Mouse (Mus musculus): ENCODE data around the gene Olfr282. TPM values are rescaled to one million over a fixed set of nuclear protein-coding genes. Genes with fewer than 3 reads are reported as not detected.

Olfr282 gene
- polyA plus RNA-seq, 1 experiment = not detected

Other genes starting within 250 kb of the Olfr282 start
- not detected in 2 replicates for gene Olfr288, start 235.7 kb upstream of the Olfr282 start, polyA plus RNA-seq (2012; ENCODE audit: insufficient read depth, insufficient read length, missing spikeins)
- not detected in 2 replicates for gene Gm44579, start 210.2 kb upstream of the Olfr282 start, polyA plus RNA-seq (2012; ENCODE audit: insufficient read depth, insufficient read length, missing spikeins)
- not detected in 2 replicates for gene Olfr287, start 210.2 kb upstream of the Olfr282 start, polyA plus RNA-seq (2012; ENCODE audit: insufficient read depth, insufficient read length, missing spikeins)
- not detected in 2 replicates for gene Olfr286, start 196.8 kb upstream of the Olfr282 start, polyA plus RNA-seq (2012; ENCODE audit: insufficient read depth, insufficient read length, missing spikeins)
- not detected in 2 replicates for gene H1fnt, start 173.9 kb upstream of the Olfr282 start, polyA plus RNA-seq (2012; ENCODE audit: insufficient read depth, insufficient read length, missing spikeins)
- 3.6 and 4.6 TPM in 2 replicates for gene Zfp641, start 135.1 kb upstream of the Olfr282 start, polyA plus RNA-seq (2012; ENCODE audit: insufficient read depth, insufficient read length, missing spikeins)
- not detected in 2 replicates for gene Olfr285, start 113.9 kb upstream of the Olfr282 start, polyA plus RNA-seq (2012; ENCODE audit: insufficient read depth, insufficient read length, missing spikeins)
- gene Olfr284, start 90.2 kb upstream of the Olfr282 start, polyA plus RNA-seq (2012; ENCODE audit: insufficient read depth, insufficient read length, missing spikeins) = not detected in 2 replicates
- gene Olfr283, start 50.3 kb upstream of the Olfr282 start, polyA plus RNA-seq (2012; ENCODE audit: insufficient read depth, insufficient read length, missing spikeins) = not detected in 2 replicates
- gene Olfr281, start 21.4 kb downstream of the Olfr282 start, polyA plus RNA-seq (2012; ENCODE audit: insufficient read depth, insufficient read length, missing spikeins) = not detected in 2 replicates
- not detected in 2 replicates for gene OR5BS1P, start 38.7 kb downstream of the Olfr282 start, polyA plus RNA-seq (2012; ENCODE audit: insufficient read depth, insufficient read length, missing spikeins)
- gene Lalba, start 51.5 kb downstream of the Olfr282 start, polyA plus RNA-seq (2012; ENCODE audit: insufficient read depth, insufficient read length, missing spikeins) = not detected in 2 replicates
- gene Olfr279, start 61.2 kb downstream of the Olfr282 start, polyA plus RNA-seq (2012; ENCODE audit: insufficient read depth, insufficient read length, missing spikeins) = not detected in 2 replicates
- gene Kansl2, start 103.0 kb downstream of the Olfr282 start, polyA plus RNA-seq (2012; ENCODE audit: insufficient read depth, insufficient read length, missing spikeins) = 33.1 and 38.0 TPM in 2 replicates
- gene Ccnt1, start 139.7 kb downstream of the Olfr282 start, polyA plus RNA-seq (2012; ENCODE audit: insufficient read depth, insufficient read length, missing spikeins) = 16.4 and 18.1 TPM in 2 replicates
- 5.1 and 14.0 TPM in 2 replicates for gene 4930415O20Rik, start 139.8 kb downstream of the Olfr282 start, polyA plus RNA-seq (2012; ENCODE audit: insufficient read depth, insufficient read length, missing spikeins)
- 37.3 and 42.5 TPM in 2 replicates for gene Adcy6, start 178.9 kb downstream of the Olfr282 start, polyA plus RNA-seq (2012; ENCODE audit: insufficient read depth, insufficient read length, missing spikeins)
- 0.46 and 0.95 TPM in 2 replicates for gene Cacnb3, start 199.6 kb downstream of the Olfr282 start, polyA plus RNA-seq (2012; ENCODE audit: insufficient read depth, insufficient read length, missing spikeins)
- gene Ddx23, start 231.7 kb downstream of the Olfr282 start, polyA plus RNA-seq (2012; ENCODE audit: insufficient read depth, insufficient read length, missing spikeins) = 28.1 and 50.7 TPM in 2 replicates
- 1.7 and 1.8 TPM in 2 replicates for gene Rnd1, start 246.2 kb downstream of the Olfr282 start, polyA plus RNA-seq (2012; ENCODE audit: insufficient read depth, insufficient read length, missing spikeins)

Measured in brown adipose tissue, adult 24 weeks (tissue).